Mouse (Mus musculus) embryonic facial prominence, embryonic 15.5 days (tissue): Measurements from ENCODE around the gene Mbtps1. TPM values are rescaled to one million over a fixed set of nuclear protein-coding genes. Genes with fewer than 3 reads are reported as not detected.

Experiments
- ATAC-seq: fragments of 200-750 bp; cut with Nextera tagmentation; 2 replicates; pipeline ENCODE4 v1.8.0; 2017; ENCODE audit warnings: low read depth, moderate TSS enrichment; ENCODE audit not compliant: insufficient number of reproducible peaks, low FRiP score, low TSS enrichment
- H3K27ac ChIP-seq: fragments of 300-500 bp; sonication (generic); replicated peaks from 2 replicates; pipeline ENCODE4 v1.5.1; 2015; ENCODE audit warnings: mild to moderate bottlenecking, inconsistent platforms
- H3K27me3 ChIP-seq: fragments of 300-500 bp; sonication (generic); 2 replicates; pipeline ENCODE4 v1.6.1; 2015; ENCODE audit warnings: inconsistent platforms
- H3K36me3 ChIP-seq: fragments of 300-500 bp; sonication (generic); 2 replicates; pipeline ENCODE4 v1.6.1; 2015; ENCODE audit warnings: mild to moderate bottlenecking, inconsistent platforms
- H3K4me1 ChIP-seq: fragments of 300-500 bp; sonication (generic); 2 replicates; pipeline ENCODE4 v1.6.1; 2015; ENCODE audit warnings: inconsistent platforms
- H3K4me2 ChIP-seq: fragments of 300-500 bp; sonication (generic); replicated peaks from 2 replicates; pipeline ENCODE4 v1.6.1; 2015; ENCODE audit warnings: mild to moderate bottlenecking, inconsistent platforms
- H3K4me3 ChIP-seq: fragments of 300-500 bp; sonication (generic); replicated peaks from 2 replicates; pipeline ENCODE4 v1.5.1; 2015; ENCODE audit warnings: mild to moderate bottlenecking, inconsistent platforms
- H3K9ac ChIP-seq: fragments of 300-500 bp; sonication (generic); 2 replicates; pipeline ENCODE4 v1.6.1; 2015; ENCODE audit warnings: inconsistent platforms
- H3K9me3 ChIP-seq: fragments of 300-500 bp; sonication (generic); replicated peaks from 2 replicates; pipeline ENCODE4 v1.6.1; 2016; ENCODE audit warnings: inconsistent platforms
- WGBS: fragments of 180-500 bp; shearing (Covaris S2); methylation state at CpG from one replicate; pipeline ENCODE4 v1.1.7; 2015; 5-methylcytosine and 5-hydroxymethylcytosine counted together
- polyA plus RNA-seq: library from polyadenylated mRNA; unstranded; fragments of >200 nt; fragmentation: Nextera tagmentation; extraction: Ambion mirVana; gene quantifications from 2 replicates; pipeline ENCODE4 v1.2.1, GENCODE M21; 2015

The Mbtps1 gene
- polyA plus RNA-seq, 1 experiment from 2014 or later, result 118 TPM

DNA sequence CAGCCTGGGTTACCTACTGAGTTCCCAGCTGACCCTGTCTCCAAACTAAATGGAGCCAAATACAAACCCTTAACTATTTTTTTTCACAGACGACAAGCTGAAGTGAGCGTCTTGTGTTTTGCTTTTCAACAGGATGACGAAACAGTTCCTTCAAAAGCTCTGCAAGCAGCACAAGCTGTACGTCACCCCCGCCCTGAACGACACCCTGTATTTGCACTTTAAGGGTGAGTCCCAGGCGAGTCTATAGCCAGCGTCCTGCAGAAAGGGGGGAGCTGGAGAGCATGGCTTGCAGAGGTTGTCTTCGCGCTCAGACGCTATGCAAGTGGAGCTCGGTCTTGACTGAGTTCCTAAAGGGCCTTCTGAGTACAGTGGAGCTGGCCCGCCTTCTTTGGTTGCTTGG, 20.6 kb upstream of the Mbtps1 start:
- WGBS, result 41% methylated on average over 13 of the region's 13 CpGs
- ATAC-seq, result no peak
- no peaks in the 10 kb centered on the region for H3K9me3 ChIP-seq
- no peak overlapping the region for H3K4me3 ChIP-seq
- H3K36me3 ChIP-seq, result no peaks in the 10 kb centered on the region
- H3K27me3 ChIP-seq, result peaks cover 24% of the 10 kb centered on the region
- H3K27ac ChIP-seq, result no peak overlapping the region
- H3K4me2 ChIP-seq, result no peak overlapping the region
- H3K4me1 ChIP-seq, result peaks cover 4% of the 10 kb centered on the region
- no peak overlapping the region for H3K9ac ChIP-seq

DNA sequence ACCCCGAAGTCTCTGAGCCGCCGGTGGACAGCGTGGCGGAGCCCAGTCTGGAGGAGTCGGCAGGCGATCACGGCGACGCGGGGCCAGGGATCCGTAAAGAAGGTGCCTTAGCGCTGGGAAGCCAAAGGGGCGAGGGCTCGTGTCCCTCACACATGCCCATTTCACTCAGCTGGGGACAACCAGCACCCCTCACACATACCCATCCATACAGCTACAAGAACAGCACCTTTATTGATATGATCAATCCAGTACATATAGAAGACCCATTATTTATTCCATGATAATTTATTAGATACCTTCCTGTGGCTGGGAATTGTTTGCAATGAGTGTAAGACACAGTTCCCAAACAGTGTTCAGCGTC, 16.8 kb upstream of the Mbtps1 start:
- H3K27me3 ChIP-seq, result peaks cover 24% of the 10 kb centered on the region
- peaks cover 17% of the 10 kb centered on the region for H3K4me1 ChIP-seq
- H3K9ac ChIP-seq, result peak overlapping the region; percentile 29; the same call in 1 of the 2 replicates
- WGBS, result 2% methylated on average over 16 of the region's 16 CpGs
- peak overlapping the region; percentile 91 for H3K4me2 ChIP-seq
- H3K36me3 ChIP-seq, result no peaks in the 10 kb centered on the region
- H3K9me3 ChIP-seq, result no peaks in the 10 kb centered on the region
- peak overlapping the region; percentile 69 for H3K4me3 ChIP-seq
- no peak for ATAC-seq
- no peak overlapping the region for H3K27ac ChIP-seq

DNA sequence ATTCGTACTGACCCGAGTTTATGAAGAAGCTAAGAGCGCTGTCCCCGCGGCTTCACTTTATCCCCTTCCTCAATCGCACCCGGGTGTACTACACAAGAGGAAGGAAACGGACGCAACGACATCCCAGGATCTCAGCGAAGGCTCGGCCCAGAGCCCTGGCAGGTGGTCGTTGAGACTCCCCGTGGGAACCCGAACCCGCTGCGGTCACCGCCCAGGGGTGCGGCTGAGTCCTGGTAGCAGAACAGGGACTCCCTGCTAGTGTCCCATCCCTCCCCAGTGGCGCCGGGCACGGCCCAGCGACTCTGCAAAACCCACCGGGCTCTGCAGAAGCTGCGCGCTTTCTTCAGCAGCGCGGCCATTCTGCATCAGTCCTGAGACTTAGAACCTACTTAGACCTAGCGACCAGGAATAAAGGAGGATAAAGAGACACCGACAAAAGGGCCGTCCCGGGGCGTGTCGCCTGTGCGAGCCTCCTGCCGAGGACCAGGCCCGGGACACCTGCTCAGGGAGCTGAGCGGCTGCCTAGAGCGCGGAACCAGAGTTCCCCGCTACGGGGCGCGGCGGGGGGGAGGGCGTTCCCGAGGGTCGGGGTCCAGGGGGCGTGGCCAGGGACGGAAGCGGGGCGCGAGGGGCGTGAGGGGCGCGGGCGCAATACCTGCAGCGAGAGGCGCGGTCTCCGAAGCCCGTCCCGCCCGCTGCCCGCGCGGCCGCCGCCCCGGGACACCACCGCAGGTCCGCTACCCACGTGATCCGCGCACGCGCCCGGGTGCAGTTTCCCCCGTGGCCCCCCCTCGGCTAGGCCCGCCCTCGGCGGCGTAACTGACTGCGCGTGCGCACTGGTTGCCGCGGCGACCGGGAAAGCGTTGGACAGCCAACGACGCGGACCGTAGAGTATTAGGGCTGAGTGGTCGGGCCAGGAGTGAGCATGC, 16.2 kb upstream of the Mbtps1 start, which contains the start of the genes Hsdl1 and Dnaaf1:
TSS of gene Hsdl1 (minus strand) at position 747 of the 929 bp plus-strand sequence.
TSS of gene Dnaaf1 (plus strand) at position 799 of the 929 bp plus-strand sequence.
- Histone ChIP-seq H3K9me3 (no peaks in the 10 kb centered on the region), H3K9ac (peak within 1 kb of the TSS; percentile 35), H3K4me2 (peak within 1 kb of the TSS; percentile 91), H3K4me3 (peak within 1 kb of the TSS; percentile 69), H3K4me1 (peaks cover 17% of the 10 kb centered on the region), H3K27ac (0 out of 2 replicates have a peak within 1 kb of the TSS, but pooled peaks have one; percentile 24), H3K36me3 (no peaks in the 10 kb centered on the region), H3K27me3 (peaks cover 24% of the 10 kb centered on the region)
- peak; percentile 78 for ATAC-seq
- under 1% methylated on average over 97 of the region's 97 CpGs for WGBS

DNA sequence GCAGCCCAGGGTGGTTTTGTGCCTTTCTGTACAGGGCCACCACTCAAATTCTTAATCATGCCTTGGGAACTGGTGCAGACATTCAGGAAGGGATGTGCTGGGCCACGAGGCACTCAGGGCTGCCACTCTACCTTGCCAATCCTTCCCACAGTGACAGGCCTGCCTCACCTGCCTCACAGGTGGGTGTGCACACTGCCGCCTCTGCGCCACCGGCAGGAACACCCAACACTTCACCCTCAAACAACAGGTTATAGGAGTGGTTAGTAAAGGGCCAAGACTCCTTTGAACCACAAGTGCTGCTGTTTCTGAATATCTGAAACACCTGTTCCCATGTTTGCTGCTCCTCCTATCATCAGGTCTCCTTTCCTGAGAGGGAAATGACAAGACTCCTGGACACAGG, 13.9 kb upstream of the Mbtps1 start:
- peaks cover 13% of the 10 kb centered on the region for H3K27me3 ChIP-seq
- no peak for ATAC-seq
- H3K4me2 ChIP-seq, result no peak overlapping the region
- H3K9me3 ChIP-seq, result no peaks in the 10 kb centered on the region
- WGBS, result 82% methylated on average over 4 of the region's 4 CpGs
- H3K9ac ChIP-seq, result no peak overlapping the region
- H3K27ac ChIP-seq, result no peak overlapping the region
- no peaks in the 10 kb centered on the region for H3K36me3 ChIP-seq
- H3K4me1 ChIP-seq, result peaks cover 17% of the 10 kb centered on the region
- no peak overlapping the region for H3K4me3 ChIP-seq

DNA sequence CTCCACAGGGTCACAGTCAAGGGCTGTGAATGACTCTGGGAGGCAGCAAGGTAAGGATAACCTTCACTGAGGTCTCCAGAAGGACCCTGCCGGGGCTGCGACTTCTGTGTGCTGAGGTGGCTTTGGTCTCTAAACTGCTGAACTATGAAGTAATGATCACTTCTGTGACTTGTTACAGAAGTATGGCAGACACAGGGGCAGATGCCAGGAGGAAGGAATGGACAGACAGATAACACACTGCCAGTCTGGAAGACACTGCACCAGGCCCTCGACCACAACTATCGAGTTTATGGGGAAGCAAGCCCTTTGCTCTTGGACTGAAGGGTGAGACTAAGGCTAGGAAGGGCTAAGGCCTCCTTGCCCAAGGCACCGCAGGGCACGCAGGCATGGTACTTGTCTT, 12.6 kb upstream of the Mbtps1 start:
- Histone ChIP-seq H3K9me3 (no peaks in the 10 kb centered on the region), H3K27ac (no peak overlapping the region), H3K9ac (no peak overlapping the region), H3K4me3 (no peak overlapping the region), H3K4me1 (peaks cover 22% of the 10 kb centered on the region), H3K36me3 (peaks cover 5% of the 10 kb centered on the region), H3K27me3 (peaks cover 5% of the 10 kb centered on the region), H3K4me2 (no peak overlapping the region)
- no peak for ATAC-seq
- 85% methylated on average over 6 of the region's 6 CpGs for WGBS

DNA sequence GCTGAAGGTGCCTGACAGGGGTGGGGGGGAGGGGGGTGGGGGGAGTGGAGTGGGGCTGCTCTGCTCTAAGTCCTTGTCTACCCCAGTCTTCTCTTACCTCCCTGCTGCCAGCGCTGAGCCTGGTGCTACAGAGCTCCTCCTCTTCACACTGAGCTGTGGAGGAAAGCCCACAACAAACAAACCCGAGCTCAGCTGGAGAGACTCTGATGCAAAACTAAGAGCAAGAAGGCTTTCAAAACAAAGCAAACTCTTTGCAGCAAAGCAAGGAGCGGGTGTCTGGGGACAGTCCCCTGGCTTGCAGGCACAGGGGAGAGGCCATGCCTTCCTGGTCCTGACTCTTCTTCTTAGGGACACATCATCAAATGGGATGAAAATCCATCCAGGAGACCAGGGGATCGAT, 11.3 kb upstream of the Mbtps1 start:
- Histone ChIP-seq H3K36me3 (peaks cover 18% of the 10 kb centered on the region), H3K4me3 (no peak overlapping the region), H3K9ac (no peak overlapping the region), H3K27me3 (no peaks in the 10 kb centered on the region), H3K4me2 (no peak overlapping the region), H3K4me1 (peaks cover 22% of the 10 kb centered on the region), H3K9me3 (no peaks in the 10 kb centered on the region), H3K27ac (no peak overlapping the region)
- 45% methylated on average over 4 of the region's 4 CpGs for WGBS
- no peak for ATAC-seq

DNA sequence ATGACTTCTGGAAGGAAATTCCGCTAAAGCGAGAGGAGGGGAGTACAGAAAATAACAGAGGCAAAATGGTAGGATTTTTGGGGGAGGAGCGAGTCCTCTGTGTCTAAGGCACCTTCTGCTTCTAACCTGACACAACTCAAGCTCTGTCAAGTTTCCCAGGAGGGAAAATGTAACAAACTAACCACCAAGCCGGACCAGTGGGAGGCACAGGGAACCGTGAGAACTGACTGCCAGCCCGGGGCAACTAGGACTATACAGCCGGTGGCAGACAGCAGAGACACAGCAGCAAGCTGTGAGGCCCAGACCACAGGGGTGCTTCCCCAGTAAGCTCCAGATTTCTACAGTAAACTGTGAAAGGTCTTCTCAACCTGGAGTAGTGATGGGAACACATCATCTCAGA, 10.4 kb upstream of the Mbtps1 start:
- Histone ChIP-seq H3K9ac (no peak overlapping the region), H3K4me1 (peaks cover 16% of the 10 kb centered on the region), H3K4me3 (no peak overlapping the region), H3K27ac (no peak overlapping the region), H3K27me3 (no peaks in the 10 kb centered on the region), H3K36me3 (peaks cover 26% of the 10 kb centered on the region), H3K9me3 (no peaks in the 10 kb centered on the region), H3K4me2 (no peak overlapping the region)
- WGBS, result 59% methylated on average over 7 of the region's 7 CpGs
- no peak for ATAC-seq

DNA sequence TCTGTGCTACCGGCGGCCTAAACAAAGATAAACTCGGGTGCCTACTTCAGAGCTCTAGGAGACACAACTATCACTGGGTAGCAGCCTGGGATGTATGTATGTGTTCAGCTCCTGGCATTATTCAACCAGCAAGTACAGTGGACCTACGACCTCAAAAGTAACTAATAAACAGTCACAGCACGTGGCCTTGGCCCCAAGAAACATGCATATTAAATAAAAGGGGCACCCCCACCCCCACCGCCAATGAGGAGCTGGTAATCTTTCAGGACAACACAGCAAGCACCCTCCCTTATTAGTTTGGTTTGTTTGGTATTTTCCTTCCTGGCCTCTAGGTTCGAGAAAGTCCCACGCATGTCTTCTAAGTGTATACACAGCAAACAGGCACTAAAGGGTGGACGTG, 9.7 kb upstream of the Mbtps1 start:
- no peak for ATAC-seq
- no peak overlapping the region for H3K9ac ChIP-seq
- no peak overlapping the region for H3K27ac ChIP-seq
- no peak overlapping the region for H3K4me2 ChIP-seq
- H3K9me3 ChIP-seq, result no peaks in the 10 kb centered on the region
- peaks cover 11% of the 10 kb centered on the region; the same call in 1 of the 2 replicates for H3K4me1 ChIP-seq
- no peaks in the 10 kb centered on the region for H3K27me3 ChIP-seq
- WGBS, result 88% methylated on average over 9 of the region's 9 CpGs
- peaks cover 33% of the 10 kb centered on the region for H3K36me3 ChIP-seq
- no peak overlapping the region for H3K4me3 ChIP-seq

DNA sequence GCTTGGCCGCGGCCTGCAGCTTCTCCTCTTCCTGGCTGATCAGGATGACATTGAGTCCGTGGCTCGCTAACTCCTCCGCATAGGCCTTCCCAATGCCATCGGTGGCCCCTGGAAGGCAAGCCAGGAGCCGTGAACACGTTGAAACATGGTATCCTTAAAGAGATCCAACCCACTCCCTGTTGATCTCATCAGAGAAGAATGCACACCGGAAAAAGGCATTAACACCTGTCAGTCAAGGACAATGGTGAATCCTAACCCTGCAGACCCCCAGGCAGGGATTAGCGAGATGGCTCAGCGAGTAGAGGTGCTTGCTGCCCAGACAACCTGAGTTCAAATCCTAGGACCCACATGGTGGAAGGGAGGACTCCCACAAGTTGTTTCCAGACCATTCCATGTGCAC, 7.8 kb upstream of the Mbtps1 start:
- no peak for ATAC-seq
- Histone ChIP-seq H3K36me3 (peaks cover 47% of the 10 kb centered on the region), H3K27me3 (no peaks in the 10 kb centered on the region), H3K27ac (no peak overlapping the region), H3K4me1 (0 out of 2 replicates have a peak, but pooled peaks cover 5% of the 10 kb centered on the region), H3K4me2 (no peak overlapping the region), H3K4me3 (no peak overlapping the region), H3K9me3 (no peaks in the 10 kb centered on the region), H3K9ac (no peak overlapping the region)
- 57% methylated on average over 11 of the region's 11 CpGs for WGBS

DNA sequence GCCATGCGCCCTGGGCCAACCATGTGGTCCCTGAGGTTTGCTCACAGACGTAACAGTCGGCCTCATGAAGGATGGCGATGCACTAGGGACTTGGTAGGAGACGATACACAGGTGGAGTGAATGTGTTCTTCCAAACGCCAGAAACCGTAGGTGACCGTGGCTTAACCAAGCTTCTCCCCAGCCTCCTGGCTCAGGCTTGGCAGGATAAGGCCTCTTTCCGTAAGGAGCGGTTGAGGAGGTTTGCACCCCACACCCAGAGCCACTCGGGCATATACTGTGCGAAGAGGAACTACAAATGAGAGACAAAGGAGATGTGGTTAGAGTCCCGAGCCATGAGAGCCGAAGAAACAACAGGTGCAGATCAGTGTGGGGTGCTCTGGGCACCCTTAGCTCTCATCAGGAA, 5.3 kb upstream of the Mbtps1 start:
- H3K27ac ChIP-seq, result no peak overlapping the region
- H3K9me3 ChIP-seq, result no peaks in the 10 kb centered on the region
- H3K36me3 ChIP-seq, result peaks cover 47% of the 10 kb centered on the region
- no peaks in the 10 kb centered on the region for H3K27me3 ChIP-seq
- H3K4me2 ChIP-seq, result no peak overlapping the region
- 89% methylated on average over 14 of the region's 14 CpGs for WGBS
- H3K4me3 ChIP-seq, result no peak overlapping the region
- H3K9ac ChIP-seq, result no peak overlapping the region
- ATAC-seq, result no peak
- peaks cover 9% of the 10 kb centered on the region; the same call in 1 of the 2 replicates for H3K4me1 ChIP-seq

DNA sequence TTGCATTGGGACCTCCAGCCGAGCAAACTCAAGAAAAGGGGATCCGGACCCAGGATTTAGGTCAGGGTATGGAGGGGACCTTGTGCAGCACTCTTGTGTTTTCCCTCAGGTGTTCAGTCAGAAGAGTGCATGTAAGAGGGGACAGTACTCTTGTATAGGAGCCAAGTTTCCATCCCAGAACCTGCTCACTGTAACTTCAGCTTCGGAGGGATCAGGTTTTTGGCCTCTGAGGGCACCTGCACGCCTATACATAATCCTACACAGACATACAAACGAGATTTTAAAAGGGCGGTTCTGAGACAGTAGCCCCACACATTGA, 826 bp upstream of the Mbtps1 start:
- WGBS, result 88% methylated on average over 6 of the region's 6 CpGs
- no peaks in the 10 kb centered on the region for H3K27me3 ChIP-seq
- H3K4me1 ChIP-seq, result peaks cover 26% of the 10 kb centered on the region
- H3K9me3 ChIP-seq, result no peaks in the 10 kb centered on the region
- H3K27ac ChIP-seq, result peak overlapping the region; percentile 94
- peaks cover 25% of the 10 kb centered on the region for H3K36me3 ChIP-seq
- H3K4me2 ChIP-seq, result peak overlapping the region; percentile 61
- peak overlapping the region; percentile 89; the same call in 1 of the 2 replicates for H3K4me3 ChIP-seq
- H3K9ac ChIP-seq, result no peak overlapping the region
- no peak for ATAC-seq
